Mouse (Mus musculus) megakaryocyte, embryonic 14.5 days (primary cell): ENCODE measurements around the gene Syt16.

Experiments used
- FLI1 ChIP-seq: IDR thresholded peaks from 2 replicates; pipeline ENCODE4 v1.6.1; 2012; ENCODE audit warnings: low read length, inconsistent platforms, mixed read lengths
- GATA1 ChIP-seq: IDR thresholded peaks from 3 replicates; pipeline ENCODE4 v1.6.1; 2012; ENCODE audit warnings: mixed read lengths, low read length, inconsistent platforms, borderline replicate concordance

DNA sequence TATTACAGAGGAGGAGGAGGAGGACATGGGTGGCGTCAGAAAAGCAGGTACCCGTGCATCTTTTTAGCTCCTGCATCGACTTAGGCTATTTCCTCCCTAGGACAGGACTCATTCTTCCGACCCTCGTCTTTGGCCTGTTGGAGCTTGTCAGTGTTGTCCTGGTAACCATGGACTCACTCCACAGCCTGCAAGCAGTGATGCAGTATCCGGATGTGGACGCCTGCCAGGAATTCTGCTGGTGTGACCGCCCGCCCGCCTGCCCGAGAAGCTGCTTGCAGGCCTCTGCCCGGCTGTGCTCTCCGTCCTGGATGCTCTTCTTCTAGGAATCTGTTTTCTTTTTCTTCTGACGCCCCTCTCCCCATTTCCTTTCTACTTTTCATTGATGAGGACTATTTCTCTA lies 14.9 kb upstream of the Syt16 start:
- TF ChIP-seq GATA1 (no peak), FLI1 (no peak)
